Mouse (Mus musculus) gastrocnemius, postnatal 14 days (tissue): Measurements from ENCODE around the gene Tex264. TPM values are rescaled to one million over a fixed set of nuclear protein-coding genes. Genes with fewer than 3 reads are reported as not detected.
"Not testable (repeated sequence)": the region's sequence is repeated elsewhere in the genome, so short reads cannot be mapped to it uniquely, and the experiment has no call there.

Experiments
- DNase-seq: peaks from one replicate; pipeline ENCODE4 v3.0.0; 2021; ENCODE audit warnings: mixed read lengths
- intact Hi-C: fragments of 180-260 bp; cut with DNase I; formaldehyde crosslinking; loops from one replicate; pipeline ENCODE4 v1.15.1; 2025; ENCODE audit warnings: low total_unique reads
- total RNA-seq, 2 experiments: library from RNA; stranded (reverse); gene quantifications; 2 replicates each; pipeline ENCODE4 v1.2.3; 2021

Gene Tex264
- total RNA-seq, 2 experiments from 2014 or later = 17.3 to 20.6 TPM

DNA sequence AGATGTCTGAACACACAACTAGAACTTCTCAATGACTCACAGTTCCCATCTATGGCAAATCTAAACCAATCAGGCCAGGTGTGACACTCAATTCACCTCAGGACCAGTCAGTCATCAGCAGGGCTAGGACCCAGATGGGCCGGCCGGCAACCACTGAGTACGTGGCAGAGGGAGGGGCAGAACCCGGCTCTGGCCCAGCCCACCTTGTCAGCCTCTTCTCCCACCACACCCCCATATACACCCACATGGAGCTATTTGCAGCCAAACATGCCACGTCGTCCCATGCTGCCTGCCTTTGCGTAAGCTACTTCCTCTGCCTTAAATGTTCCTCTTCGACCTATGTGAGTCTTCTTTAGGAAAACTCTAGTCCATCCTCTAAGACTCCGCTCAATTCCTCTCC lies 9.8 kb downstream of the Tex264 start:
- intact Hi-C loops = loop anchor here (5.0 kb wide), 1 partner anchor 141 kb away; no protein-coding TSS in a partner anchor
- DNase-seq = no peak

DNA sequence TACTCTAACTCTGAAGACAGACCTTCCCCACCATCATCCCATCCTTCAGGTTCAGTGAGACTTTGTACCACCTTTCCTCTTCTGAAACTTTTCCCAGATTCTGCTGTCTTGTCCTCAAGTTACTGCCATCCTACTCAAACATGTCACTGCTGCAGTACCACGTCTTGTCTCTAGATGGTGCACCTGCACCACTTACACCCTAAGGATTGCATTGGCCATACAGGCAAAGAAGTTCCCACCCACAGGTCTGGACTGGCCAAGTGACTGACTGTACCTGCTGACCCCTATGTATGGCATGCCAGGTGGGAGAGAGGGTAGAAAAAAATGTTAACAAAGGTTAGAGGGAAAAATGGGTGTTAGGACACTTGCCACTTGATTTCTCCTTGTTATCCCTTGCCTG lies 10.2 kb downstream of the Tex264 start:
- DNase-seq = peak; percentile 70
- intact Hi-C loops = loop anchor here (5.0 kb wide), 1 partner anchor 142 kb away; no protein-coding TSS in a partner anchor

DNA sequence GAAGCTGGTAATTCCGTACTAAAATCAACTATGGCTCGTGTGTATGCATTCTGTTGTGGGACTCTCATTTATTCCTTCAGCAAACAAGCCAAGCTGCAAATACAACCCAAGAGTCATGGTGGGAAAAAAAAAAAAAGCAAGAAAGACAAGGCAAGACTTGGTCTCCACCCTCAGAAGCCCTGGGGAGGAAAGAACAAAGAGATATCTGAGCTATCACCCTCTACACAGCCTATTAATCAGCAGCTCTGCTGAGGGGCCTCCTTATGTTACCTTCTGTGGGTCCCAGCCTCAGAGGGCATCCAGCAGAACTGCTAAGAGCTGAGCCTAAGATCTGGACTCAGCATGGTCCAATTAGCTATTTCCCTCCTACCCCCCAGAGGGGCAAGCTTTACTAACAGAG lies 11.9 kb downstream of the Tex264 start:
- DNase-seq = no peak
- intact Hi-C loops = no loop called here

DNA sequence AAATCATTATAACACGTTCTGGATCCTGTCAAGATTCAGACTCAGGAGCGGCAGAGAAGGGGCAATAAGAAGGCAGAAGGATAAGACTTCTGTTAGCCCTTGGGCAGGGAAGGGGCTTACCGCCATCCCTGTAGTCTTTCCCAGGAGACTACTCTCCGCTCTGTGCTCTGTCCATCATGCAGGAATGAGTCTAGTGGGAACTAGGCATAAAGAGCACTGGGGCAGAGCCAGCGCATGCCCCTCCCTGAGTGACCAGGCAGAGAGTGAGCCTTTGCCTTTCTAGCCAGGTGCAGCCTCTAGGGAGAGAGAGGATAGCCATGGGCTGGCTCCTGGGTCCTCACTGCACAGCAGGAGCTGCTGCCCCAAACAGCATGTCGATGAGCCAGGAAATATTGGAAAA lies 20.9 kb downstream of the Tex264 start:
- intact Hi-C loops = no loop called here
- no peak for DNase-seq

DNA sequence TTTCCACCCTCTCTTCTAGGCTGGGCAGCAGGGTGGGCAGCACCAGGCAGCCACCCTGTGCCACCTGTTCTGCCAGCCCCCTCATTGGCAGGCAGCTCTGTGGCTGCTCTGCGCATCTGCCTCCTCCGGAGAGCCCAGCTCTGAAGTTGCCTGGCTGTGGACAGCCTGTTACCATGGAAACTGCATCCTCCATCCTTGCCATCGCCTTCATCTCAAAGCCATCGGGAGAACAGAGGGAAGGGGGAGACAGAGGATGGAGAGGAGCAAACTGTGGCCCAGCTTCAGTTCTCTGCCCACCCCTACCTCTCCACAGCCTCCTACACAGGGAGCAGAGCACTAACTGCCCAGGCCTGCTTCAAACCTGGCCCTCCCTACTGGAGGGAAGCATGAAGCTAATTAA lies 21.3 kb downstream of the Tex264 start:
- DNase-seq = no peak
- intact Hi-C loops = no loop called here

DNA sequence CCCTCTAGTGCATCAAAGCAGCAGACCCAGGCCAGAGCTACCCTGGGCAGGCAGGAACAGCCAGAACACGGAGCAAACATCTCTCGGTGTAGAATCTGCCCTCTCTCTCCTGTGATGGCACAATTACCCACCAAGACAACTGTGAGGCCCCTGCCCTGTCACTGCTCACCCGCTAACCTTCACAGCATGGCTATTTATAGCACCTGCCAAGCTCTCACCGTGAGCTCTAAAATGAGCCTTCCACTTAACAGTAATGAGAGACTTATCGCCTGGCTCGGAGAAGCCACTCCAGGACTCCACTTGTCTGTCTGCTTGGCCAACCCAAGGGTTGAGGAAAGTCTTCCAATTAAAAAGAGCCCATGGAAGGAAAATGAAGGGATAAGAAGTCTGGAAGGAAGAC lies 22.5 kb downstream of the Tex264 start:
- DNase-seq = no peak
- intact Hi-C loops = no loop called here

DNA sequence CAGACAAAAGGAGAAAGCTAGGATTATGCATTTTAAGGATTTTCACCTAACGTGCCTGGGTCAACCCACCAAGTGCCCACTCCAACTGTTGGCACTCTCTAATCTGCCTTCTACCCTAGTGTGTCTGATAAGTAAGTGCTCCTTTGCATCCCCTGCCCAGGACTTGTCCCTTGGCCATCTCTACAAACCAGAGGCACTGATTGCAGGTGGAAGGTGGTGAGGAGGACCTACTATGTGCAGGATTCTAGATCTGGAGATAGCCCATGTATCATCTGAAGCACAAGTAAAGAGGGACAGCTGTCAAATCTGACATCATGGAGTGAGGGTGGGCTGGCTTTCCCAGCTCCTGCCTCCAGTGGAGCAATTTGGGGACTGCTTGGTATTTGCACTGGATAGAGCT lies 25.8 kb downstream of the Tex264 start:
- DNase-seq = no peak
- intact Hi-C loops = no loop called here

DNA sequence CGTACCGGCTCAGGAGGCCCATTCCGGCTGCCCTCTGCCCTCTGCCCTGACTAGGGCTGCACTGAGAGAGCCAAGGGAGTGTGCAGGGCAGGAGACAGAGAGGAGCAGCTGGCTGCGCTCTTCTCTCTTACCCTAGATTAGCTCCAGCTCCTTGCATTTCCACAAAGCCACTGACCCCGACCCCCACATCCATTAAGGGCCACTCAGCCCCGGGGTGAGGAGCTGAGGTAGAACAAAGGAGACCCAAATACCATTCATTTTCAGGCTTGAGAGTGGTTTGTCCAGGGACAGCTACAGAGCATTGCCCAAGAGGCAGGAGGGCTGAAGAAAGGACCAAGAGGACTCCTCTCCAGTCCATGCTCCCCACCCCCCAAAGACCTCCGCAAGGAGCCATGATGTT lies 26.3 kb downstream of the Tex264 start:
- intact Hi-C loops = no loop called here
- no peak for DNase-seq

DNA sequence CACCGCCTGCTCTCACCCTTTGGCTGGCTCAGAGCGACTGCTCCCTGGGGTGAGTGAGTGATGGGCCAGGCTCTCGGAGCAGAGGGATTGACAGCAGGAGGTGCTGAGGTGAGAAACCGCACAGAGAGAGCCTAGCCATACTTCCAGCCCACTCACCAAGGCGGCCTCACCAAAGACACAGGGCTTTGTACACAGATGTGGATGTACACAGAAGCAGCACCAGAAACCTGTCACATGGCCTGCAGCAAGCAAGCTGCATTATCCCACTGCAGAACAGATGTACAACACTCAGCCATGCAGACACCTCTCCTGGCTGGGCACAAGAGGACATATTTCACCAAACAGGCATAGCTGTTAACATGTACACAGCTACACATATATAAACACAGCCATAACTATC lies 28.1 kb downstream of the Tex264 start:
- intact Hi-C loops = no loop called here
- DNase-seq = no peak

DNA sequence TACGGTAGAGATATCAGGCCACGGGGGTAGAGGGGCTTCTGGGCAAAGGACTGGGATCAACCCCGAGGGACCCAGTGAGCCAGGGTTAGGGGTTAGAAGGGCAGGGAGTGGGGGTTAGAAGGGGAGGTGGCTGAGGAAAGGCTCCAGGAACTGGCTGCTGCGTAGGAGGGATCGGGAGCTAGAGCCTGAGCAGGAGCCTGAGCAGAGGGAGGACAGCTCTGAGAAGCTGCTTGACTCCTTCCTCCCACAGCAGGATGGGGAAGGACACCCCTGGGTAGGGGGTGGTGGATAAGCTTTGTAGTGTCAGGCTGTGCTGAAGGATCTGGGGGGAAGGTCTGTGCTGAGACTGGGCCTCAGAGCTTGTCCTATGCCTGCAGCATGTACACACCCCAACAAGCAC lies 28.9 kb downstream of the Tex264 start:
- no peak for DNase-seq
- intact Hi-C loops = no loop called here

DNA sequence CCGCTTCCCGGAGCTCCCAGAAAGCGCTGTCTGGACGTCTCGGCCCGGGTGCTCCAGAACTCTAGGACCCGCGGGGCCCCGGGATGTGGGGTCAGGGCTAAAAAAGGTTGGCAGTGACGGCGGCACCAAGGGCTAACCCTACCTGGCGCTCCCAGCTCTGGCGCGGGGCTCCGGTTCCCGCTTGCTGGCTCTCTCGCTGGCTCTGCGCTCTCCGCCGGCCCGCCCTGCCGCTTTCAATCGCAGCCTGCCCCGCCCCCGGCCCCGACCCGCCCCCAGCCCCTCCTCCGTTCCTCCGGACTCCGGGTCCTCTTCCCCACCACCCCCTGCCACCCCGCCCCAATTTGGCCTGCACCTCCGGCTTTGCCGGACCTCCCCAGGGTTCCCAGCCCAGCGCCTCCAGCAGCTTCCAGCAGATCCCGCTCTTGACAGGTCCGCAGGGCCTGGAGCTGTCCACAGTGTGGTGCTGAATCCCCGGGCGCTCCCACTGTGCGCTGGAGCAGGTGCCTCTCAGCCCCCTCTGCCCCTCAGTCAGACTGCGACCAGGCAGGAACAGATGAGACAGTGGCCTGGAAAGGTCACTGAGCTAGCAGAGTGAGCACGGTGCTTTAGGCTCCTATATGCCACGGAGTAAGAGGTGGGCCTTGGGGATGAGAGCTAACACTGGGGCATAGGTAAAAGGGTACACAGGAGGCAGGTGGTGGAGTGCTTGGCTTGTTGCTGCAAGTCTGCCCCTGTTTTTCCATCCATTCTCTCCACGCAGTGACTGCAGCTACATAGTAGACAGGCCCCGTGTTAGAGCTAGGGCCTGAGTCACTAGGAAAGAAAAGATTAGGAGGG lies 29.6 kb downstream of the Tex264 start, which contains the start of gene Grm2:
Gene Grm2 (minus strand): TSS at position 199 of the 837 bp plus-strand sequence.
- intact Hi-C loops = no loop called here

DNA sequence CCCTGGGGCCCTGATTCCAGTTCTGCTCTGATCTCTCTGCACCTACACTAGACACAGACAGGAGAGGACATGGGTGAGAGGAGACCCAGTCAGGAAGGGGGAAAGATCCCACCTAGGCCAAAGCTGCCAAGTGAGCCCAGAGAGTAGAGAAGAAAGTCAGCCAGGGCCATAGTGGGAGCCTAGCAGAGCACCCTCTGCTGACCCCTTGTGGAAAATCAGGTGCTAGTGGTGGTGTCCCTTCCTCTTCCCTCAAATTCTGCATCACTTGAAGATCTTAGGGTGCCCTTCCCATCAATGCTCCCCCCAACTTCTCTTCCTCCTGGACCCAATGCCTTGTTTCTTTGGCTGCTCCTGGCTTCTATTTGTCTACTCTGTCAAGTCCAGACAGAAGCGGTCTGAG lies 33.0 kb downstream of the Tex264 start:
- intact Hi-C loops = no loop called here
- no peak for DNase-seq

More for the DNA sequence above, 29.6 kb downstream of the Tex264 start, which contains the start of gene Grm2:
- peak; percentile 62 for DNase-seq

DNA sequence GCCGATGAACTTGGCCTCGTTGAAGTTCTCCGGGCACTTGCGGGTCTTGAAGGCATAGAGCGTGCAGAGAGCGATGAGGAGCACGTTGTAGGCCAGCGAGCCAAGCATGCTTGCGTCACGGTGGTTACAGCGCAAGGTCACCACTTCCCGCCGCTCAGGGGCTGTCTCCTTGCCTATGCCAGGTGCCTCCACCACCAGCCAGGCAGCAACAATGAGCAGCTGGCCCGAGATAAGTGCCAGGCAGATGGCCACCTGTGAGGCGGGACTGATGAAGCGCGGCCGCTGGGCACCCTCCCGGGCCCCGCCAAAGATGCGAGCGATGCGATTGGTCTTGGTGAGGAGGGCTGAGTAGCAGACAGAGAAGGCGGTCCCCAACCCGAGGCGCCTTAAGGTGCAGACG lies 38.5 kb downstream of the Tex264 start:
- intact Hi-C loops = no loop called here
- no peak for DNase-seq

DNA sequence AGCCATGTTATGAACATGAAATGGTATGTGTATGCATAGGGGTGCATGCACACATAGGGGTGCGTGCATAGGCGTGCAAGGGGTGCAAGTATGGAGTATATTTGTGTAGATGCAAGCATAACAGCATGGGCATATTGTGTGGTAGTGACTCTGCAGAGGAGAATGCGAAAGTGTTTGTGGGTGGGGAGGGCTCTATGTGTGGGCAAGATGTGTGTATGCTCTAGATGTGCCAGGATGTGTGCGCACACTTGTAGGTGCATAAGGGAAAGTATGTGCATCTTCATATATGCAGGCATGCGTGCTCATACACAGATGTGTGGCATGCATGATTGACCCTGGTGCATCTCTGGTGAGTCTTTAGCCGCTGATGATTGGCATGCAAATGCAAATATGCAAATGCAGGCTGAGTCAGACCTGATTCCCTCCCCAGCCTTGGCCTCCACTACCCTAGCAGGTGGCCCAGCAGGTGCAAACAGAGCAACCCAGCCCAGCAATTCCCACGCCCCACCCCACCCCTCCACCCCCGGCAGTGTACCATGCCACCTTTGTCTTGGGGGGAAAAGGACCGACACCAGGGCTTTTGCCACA lies 39.9 kb downstream of the Tex264 start:
- intact Hi-C loops = no loop called here
- DNase-seq = no peak

DNA sequence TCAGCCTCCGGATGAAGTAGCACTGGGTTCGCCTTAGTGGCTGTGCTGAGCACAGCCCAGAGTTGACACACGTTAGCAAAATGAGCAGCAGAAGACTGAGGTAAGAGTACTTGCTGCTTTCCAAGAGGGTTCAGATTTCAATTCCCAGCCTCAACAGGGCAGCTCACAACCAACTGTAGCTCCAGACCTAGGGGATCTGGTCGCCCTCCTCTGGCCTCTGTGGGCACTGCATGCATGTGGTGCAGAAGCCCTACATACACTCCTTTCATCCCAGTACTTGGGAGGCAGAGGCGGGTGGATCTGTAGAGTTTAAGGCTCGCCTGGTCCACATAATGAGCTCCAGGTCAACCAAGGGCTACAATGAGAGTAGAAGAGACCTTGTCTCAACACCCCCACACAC lies 41.9 kb downstream of the Tex264 start:
- intact Hi-C loops = no loop called here

DNA sequence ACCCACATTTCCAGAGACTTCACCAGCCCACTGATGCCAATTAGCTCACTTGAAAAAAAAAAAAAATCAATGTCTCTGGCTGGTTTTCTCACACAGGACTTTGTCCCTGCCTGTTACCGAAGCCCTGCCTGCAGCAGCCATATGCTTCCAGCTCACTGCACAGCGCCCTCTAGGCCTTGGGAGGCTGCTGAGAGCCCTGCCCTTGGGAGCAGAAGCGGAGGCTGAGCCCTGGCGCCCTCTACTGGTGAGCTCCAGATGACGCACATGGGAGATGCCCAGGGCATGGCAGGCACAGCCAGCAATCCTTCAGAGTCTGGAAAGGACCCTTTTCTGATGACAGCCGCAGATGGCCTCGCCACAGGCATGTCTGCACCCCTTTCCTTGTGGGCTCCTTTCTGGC lies 42.6 kb downstream of the Tex264 start:
- intact Hi-C loops = no loop called here

More for the DNA sequence above, 41.9 kb downstream of the Tex264 start:
- no peak for DNase-seq

DNA sequence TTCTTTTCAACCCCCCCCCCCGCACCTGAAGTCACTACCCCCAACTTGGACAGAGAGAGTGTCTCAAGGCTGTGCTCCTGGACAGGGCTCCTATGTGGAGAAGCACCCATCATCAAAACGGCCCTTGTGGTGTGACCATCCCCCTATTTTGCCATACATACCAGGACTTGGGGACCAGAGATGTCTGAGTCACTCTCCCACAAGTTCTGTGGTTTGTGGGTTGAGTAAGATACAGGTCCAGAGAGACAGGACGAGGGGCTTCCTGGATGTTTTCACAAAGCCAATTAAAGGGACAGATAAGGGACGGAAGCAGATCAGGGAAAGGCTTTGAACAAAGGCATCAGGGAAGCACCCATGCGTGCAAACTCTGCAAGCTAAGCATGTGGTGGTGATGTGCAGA lies 44.4 kb downstream of the Tex264 start:
- no peak for DNase-seq
- intact Hi-C loops = no loop called here

More for the DNA sequence above, 42.6 kb downstream of the Tex264 start:
- DNase-seq = peak; percentile 58

DNA sequence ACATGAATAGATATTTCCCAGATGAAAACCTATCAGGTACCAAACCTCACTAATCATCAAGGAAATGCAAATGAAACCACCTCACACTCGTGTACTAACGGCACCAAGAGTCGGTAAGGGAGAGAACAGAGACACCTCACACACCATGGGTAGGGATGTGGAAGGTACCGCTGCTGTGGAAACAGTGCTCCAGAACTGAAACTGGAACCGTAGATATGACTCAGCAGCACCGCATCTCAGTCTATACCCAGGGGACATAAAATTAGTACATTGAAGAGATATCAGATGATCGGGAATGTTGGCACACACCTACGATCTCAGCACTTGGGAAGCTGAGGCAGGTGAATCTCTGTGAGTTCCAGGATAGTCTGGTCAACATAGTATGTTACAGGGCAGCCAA lies 47.6 kb downstream of the Tex264 start:
- intact Hi-C loops = no loop called here
- DNase-seq = no peak

DNA sequence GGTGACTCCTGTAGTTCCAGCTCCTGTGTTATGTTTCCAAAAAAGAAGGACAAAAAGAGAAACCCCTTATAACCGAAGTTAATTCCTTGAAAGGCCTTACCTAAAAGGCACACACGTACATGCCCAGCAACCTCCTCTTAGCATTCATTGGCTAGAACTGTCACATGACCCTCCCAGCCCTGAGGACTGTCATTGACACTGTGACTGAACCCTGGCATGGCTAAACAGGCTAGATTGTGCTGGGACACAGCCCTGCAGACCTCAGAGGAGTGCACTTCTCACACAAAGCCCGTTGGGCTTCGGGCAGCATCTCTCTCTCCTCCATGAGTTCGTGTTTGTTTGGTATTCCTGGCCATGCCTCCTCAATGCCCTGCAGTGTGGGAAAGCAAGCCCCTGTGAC lies 53.5 kb downstream of the Tex264 start:
- DNase-seq = no peak
- intact Hi-C loops = no loop called here

DNA sequence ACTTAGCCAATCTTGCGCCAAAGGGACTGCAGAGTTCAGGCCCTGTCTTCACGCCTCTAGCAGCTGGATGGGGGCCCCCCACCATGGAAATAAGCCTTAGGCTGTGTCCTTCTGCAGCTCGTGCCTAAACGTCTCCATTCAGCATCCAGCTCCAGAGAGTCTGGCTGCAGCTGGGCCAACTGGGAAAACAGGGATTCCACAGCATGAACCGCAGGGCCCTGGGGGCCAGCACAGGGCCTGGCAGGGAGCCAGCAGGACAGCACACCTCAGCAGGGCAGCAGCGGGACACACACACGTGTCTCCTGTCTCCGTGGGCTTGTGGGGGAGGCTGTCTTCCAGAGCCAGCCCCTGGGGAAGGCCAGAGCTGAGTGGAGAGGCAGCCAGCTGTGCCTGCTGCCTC lies 57.9 kb downstream of the Tex264 start:
- intact Hi-C loops, DNase-seq: not testable (repeated sequence)

DNA sequence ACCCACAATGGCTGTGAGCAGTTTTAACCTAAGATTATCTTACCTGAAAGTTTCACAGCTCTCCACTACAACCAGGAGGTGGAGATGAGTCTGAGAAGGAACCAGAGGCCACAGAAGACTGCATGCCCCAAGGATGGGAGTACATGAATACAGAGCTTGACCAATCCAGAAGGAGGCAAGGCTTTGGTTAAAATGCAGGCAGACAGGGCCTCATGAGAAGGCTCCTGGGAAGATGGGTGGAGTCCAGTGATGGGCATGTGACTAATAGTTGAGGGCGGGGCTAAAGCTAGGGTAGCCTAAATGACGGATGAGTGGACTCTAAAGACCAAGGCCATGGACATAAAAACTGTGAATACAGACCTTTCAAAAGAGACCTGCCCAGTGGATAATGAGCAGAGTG lies 59.4 kb downstream of the Tex264 start, which contains the start of gene Iqcf6:
Gene Iqcf6 (plus strand): TSS at position 301 of the 400 bp plus-strand sequence.
- intact Hi-C loops = no loop called here
- no peak for DNase-seq
